Mouse (Mus musculus) ES-E14 (cell line): ENCODE measurements at regions not wholly inside any gene's neighbourhood (a gene's known extent, or its start where the extent isn't known, plus 50 kb on each side); places are given as distances from the start of the nearest gene placed in this dataset.

Experiments used
- CHD2 ChIP-seq: IDR thresholded peaks from 2 replicates; pipeline ENCODE4 v1.6.1; 2014; ENCODE audit warnings: mild to moderate bottlenecking, low read depth, low read length, inconsistent platforms
- ZC3H11A ChIP-seq: IDR thresholded peaks from 2 replicates; pipeline ENCODE4 v1.6.1; 2012; ENCODE audit warnings: low read depth, mild to moderate bottlenecking, inconsistent platforms, low read length, borderline replicate concordance
- ZNF384 ChIP-seq: IDR thresholded peaks from 2 replicates; pipeline ENCODE4 v1.6.1; 2012; ENCODE audit warnings: low read depth, low read length, inconsistent platforms

DNA sequence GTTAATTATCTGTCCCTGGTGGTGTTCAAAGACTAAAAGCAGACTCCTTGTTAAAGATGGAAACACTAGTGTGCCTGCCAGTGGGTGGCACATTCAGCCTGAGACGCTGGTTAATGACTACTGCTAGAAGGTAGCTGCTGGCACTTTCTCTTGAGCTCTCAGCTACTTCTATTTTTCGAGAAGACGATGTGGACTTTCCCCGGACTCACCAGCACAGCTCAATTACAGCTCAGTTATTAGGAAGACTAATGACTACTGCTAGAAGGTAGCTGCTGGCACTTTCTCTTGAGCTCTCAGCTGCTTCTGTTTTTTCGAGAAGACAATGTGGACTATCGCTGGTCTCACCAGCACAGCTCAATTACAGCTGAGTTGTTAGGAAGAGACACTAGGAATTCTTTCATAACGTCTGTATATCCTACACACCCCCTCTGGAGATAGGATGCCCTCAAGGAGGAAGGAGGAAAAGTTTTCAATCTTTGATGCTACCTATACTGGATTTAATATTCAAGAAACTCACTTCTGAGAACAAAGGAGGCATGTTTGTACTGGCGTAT, 243.3 kb downstream of the Sdhaf3 start:
- no peak for TF ChIP-seq CHD2
- TF ChIP-seq ZNF384 = no peak
- no peak for TF ChIP-seq ZC3H11A
